Mouse (Mus musculus) MEL (cell line): ENCODE results near the gene Bex4.

Experiments
- CTCF ChIP-seq, 3 experiments: IDR thresholded peaks in 2 of 3; conservative IDR thresholded peaks in 1 of 3; 2 replicates each; pipeline ENCODE4 v1.5.1; 2011 to 2012; ENCODE audit warnings: low read length in 3 of 3, low read depth in 2 of 3, mild to moderate bottlenecking in 2 of 3, improper control_type of control experiment in 1 of 3, inconsistent platforms in 1 of 3, mixed read lengths in 1 of 3, moderate library complexity in 1 of 3; ENCODE audit not compliant: control insufficient read depth in 1 of 3, insufficient read depth in 1 of 3, poor library complexity in 1 of 3, severe bottlenecking in 1 of 3
- ELF1 ChIP-seq: IDR thresholded peaks from 2 replicates; pipeline ENCODE4 v1.6.1; 2014; ENCODE audit warnings: low read depth, mild to moderate bottlenecking, inconsistent platforms, low read length, improper control_type of control experiment, moderate library complexity
- HCFC1 ChIP-seq: IDR thresholded peaks from 2 replicates; pipeline ENCODE4 v1.6.1; 2012; ENCODE audit warnings: low read depth, mild to moderate bottlenecking, inconsistent platforms, low read length, improper control_type of control experiment, moderate library complexity
- NELFE ChIP-seq: IDR thresholded peaks from 2 replicates; pipeline ENCODE4 v1.6.1; 2011; ENCODE audit warnings: low read depth, low read length, improper control_type of control experiment
- NRF1 ChIP-seq: IDR thresholded peaks from 2 replicates; pipeline ENCODE4 v1.6.1; 2014; ENCODE audit warnings: low read depth, mild to moderate bottlenecking, inconsistent platforms, low read length, improper control_type of control experiment, moderate library complexity; ENCODE audit not compliant: poor library complexity, insufficient read depth, severe bottlenecking
- POLR2A ChIP-seq, 2 experiments: IDR thresholded peaks; 2 replicates each; pipeline ENCODE4 v1.6.1; 2011 to 2012; ENCODE audit warnings: low read length in 2 of 2, mild to moderate bottlenecking in 2 of 2, control low read depth in 1 of 2, improper control_type of control experiment in 1 of 2, low read depth in 1 of 2, moderate library complexity in 1 of 2; ENCODE audit not compliant: control insufficient read depth in 1 of 2, insufficient read depth in 1 of 2, poor library complexity in 1 of 2
- USF1 ChIP-seq: IDR thresholded peaks from 2 replicates; pipeline ENCODE4 v1.6.1; 2014; ENCODE audit warnings: low read depth, mild to moderate bottlenecking, inconsistent platforms, low read length, improper control_type of control experiment, moderate library complexity

DNA sequence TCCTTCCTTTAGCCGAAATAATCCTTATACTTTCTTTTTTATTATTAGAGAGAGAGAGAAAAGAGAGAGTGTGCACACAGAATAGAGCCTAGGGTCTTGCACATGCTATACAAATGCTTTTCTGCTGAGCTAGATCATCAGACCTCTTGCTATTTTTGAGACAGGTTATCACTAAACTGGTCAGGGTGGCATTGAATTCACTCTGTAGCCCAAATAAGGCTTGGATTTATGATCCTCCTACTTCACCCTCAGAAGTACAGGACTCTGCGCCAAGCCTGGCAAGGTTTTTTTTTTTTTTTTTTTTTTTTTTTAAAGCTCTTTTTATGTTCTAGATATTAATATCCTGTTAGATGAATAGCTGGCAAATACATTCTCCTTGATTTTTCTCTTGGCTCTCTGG lies 4.9 kb downstream of the Bex4 start:
- TF ChIP-seq POLR2A (IDR thresholded peaks at IDR 0.05; ENCODE audit: control insufficient read depth in 1 of 2, insufficient read depth in 1 of 2, low read depth in 1 of 2, low read length in 2 of 2, poor library complexity in 1 of 2) (no peak), HCFC1 (no peak), NELFE (no peak), NRF1 (no peak), CTCF (IDR thresholded peaks at IDR 0.05 in 2 of 3, conservative IDR thresholded peaks at IDR 0.05 in 1 of 3; ENCODE audit: control insufficient read depth in 1 of 3, insufficient read depth in 1 of 3, low read depth in 2 of 3, low read length in 3 of 3, poor library complexity in 1 of 3, severe bottlenecking in 1 of 3) (no peak), ELF1 (no peak), USF1 (no peak)
